Mouse (Mus musculus) Muller cell, postnatal 12 days (primary cell): ENCODE measurements around the gene Vmn2r94.

Experiments used
- DNase-seq: peaks from one replicate; pipeline ENCODE4 v3.0.0-alpha.2; 2015; ENCODE audit errors: inconsistent ontology term

The Vmn2r94 gene

DNA sequence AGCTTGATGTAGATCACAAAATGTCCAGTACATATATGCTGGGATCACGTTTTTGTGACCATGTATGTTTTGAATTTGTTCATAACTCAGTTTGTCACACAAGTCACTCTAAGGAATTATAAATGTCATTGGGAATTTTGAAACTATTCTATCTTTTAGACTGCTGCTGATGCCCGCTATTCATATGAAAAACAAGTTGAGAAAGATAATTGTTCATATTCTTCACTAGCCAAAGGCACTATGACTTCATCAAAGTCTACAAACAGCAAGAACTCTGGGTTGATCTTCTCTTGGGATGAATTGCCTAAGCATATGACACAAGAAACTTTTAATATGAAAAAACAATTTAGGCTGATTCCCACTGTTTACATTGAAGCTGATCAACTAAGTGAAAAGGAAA is at the start of gene Vmn2r94:
Vmn2r94 (minus strand) TSS at position 101 of the 400 bp plus-strand sequence.
- no peak for DNase-seq

- DNase-seq = no peak
Measured at GRCm38 (mm10) chr17:18323031-18323430, 45.5 kb upstream of the Vmn2r94 start.

GRCm38 (mm10) chr17:18297799-18298198 is 20.2 kb upstream of the Vmn2r94 start, which contains the start of gene Vmn2r93:
Vmn2r93 (plus strand) TSS chr17:18298099.
- no peak for DNase-seq

DNA sequence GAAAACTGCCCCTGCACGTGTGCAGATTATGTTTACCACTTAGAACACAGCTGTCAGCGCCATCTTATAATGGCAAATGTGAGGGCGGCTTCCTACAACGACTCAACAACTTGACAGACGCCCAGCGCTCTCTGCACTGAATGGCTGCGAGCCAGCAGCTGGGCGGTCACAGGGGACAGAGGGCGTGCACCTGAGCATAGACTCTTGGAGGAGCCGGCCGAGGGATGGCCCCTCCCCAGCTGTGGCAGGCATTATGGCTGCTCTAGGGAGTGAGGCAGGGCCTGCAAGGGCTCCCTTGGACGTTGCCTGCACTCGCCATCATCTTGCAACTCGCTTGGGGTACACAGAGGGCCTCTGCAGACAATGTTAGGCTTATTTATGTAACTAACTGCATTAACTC is 40.6 kb downstream of the Vmn2r94 start:
- DNase-seq = no peak

GRCm38 (mm10) chr17:18231996-18232395 is 45.6 kb downstream of the Vmn2r94 start:
- no peak for DNase-seq

- DNase-seq = no peak
Measured at GRCm38 (mm10) chr17:18221300-18221699, 56.3 kb downstream of the Vmn2r94 start.
